Mouse (Mus musculus): Measurements from ENCODE around the gene Mon1a. TPM values are rescaled to one million over a fixed set of nuclear protein-coding genes. Genes with fewer than 3 reads are reported as not detected.

The Mon1a gene
- polyA plus RNA-seq, 1 experiment from 2014 or later, result 16.8 TPM

DNA sequence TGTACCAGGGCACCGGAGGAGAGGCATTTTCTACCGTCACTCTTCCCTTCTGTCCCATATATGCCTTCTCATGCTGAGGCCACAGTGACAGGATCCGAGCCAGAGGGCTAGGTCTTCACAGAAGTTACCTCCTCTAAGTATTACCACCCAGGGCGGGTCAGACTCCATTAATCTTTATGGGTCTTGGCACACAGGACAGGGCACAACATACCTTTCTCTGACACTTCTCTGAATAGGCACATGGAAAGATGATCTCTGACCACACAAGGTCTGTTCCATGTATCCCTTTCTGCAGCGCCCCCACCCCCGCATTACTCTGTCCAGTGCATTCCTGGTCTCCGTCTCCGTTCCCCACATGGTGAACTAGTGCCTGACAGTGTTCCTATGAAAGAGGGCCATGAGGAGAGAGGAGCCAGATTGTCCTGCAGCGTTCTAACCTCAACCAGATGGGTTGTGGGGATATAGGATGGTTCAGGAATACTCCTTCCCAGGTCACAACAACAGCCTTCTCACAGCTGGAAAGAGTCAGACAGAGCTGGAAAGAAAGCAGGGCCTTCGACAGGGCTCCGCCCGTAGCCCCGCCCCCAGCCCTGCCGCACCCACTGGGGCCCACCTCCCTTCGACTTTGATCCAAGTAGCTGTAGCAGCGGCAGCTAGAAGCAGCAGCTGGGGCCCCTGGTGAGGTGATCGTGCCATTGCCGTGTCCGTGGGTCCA is 18.5 kb downstream of the Mon1a start, which contains the start of gene Mst1r:
Mst1r (plus strand) TSS at position 622 of the 715 bp plus-strand sequence.
- peak; percentile 54; the same call in 1 of the 2 replicates for ATAC-seq (ENCODE audit: low FRiP score)
- Histone ChIP-seq H3K27ac (ENCODE audit: low read depth, low read length) (no peak within 1 kb of the TSS), H3K9ac (ENCODE audit: low read length) (peak within 1 kb of the TSS; percentile 62), H3K27me3 (ENCODE audit: control insufficient read depth, insufficient read depth, low read length) (peaks cover 3% of the 10 kb centered on the region; the same call in 1 of the 2 replicates), H3K4me2 (peak within 1 kb of the TSS; percentile 50), H3K9me3 (ENCODE audit: control insufficient read depth, low read length) (no peaks in the 10 kb centered on the region), H3K36me3 (ENCODE audit: control insufficient read depth, insufficient read depth, low read length) (no peaks in the 10 kb centered on the region), H3K4me3 (ENCODE audit: low read depth, low read length) (peak within 1 kb of the TSS; percentile 25), H3K4me1 (ENCODE audit: control insufficient read depth, insufficient read depth, low read length) (peaks cover 19% of the 10 kb centered on the region)
- DNase-seq (ENCODE audit: low spot score, missing footprints), result peak; percentile 94
- WGBS, result 22% methylated on average over 19 of the region's 19 CpGs

- H3K27me3 ChIP-seq (ENCODE audit: control insufficient read depth, insufficient read depth, low read length), result peaks cover under 1% of the 10 kb centered on the region; the same call in 1 of the 2 replicates
Measured at GRCm38 (mm10) chr9:107906967-107907800, 19.2 kb downstream of the Mon1a start.

GRCm38 (mm10) chr9:107907801-107908120 is 19.8 kb downstream of the Mon1a start:
- DNase-seq (ENCODE audit: low spot score, missing footprints) (no peak), ATAC-seq (ENCODE audit: low FRiP score) (no peak)
- no peak overlapping the region for H3K4me3 ChIP-seq (ENCODE audit: low read depth, low read length)
- WGBS, result 80% methylated on average over 14 of the region's 14 CpGs
- no peaks in the 10 kb centered on the region; the same call in 1 of the 2 replicates for H3K27me3 ChIP-seq (ENCODE audit: control insufficient read depth, insufficient read depth, low read length)
- no peak overlapping the region for H3K9ac ChIP-seq (ENCODE audit: low read length)
- H3K27ac ChIP-seq (ENCODE audit: low read depth, low read length), result no peak overlapping the region
- no peaks in the 10 kb centered on the region for H3K36me3 ChIP-seq (ENCODE audit: control insufficient read depth, insufficient read depth, low read length)
- no peaks in the 10 kb centered on the region for H3K9me3 ChIP-seq (ENCODE audit: control insufficient read depth, low read length)
- H3K4me1 ChIP-seq (ENCODE audit: control insufficient read depth, insufficient read depth, low read length), result peaks cover 19% of the 10 kb centered on the region
- no peak overlapping the region for H3K4me2 ChIP-seq

More at GRCm38 (mm10) chr9:107906967-107907800, 19.2 kb downstream of the Mon1a start:
- H3K4me2 ChIP-seq, result peak overlapping the region; percentile 50
- no peaks in the 10 kb centered on the region for H3K36me3 ChIP-seq (ENCODE audit: control insufficient read depth, insufficient read depth, low read length)
- no peaks in the 10 kb centered on the region for H3K9me3 ChIP-seq (ENCODE audit: control insufficient read depth, low read length)
- H3K4me3 ChIP-seq (ENCODE audit: low read depth, low read length), result peak overlapping the region; percentile 25
- WGBS, result 45% methylated on average over 31 of the region's 31 CpGs
- H3K4me1 ChIP-seq (ENCODE audit: control insufficient read depth, insufficient read depth, low read length), result peaks cover 19% of the 10 kb centered on the region
- H3K27ac ChIP-seq (ENCODE audit: low read depth, low read length), result no peak overlapping the region
- peak overlapping the region; percentile 62 for H3K9ac ChIP-seq (ENCODE audit: low read length)
- DNase-seq (ENCODE audit: low spot score, missing footprints), result peak; percentile 88
- 0 out of 2 replicates have a peak, but pooled peaks have one; percentile 6 for ATAC-seq (ENCODE audit: low FRiP score)

DNA sequence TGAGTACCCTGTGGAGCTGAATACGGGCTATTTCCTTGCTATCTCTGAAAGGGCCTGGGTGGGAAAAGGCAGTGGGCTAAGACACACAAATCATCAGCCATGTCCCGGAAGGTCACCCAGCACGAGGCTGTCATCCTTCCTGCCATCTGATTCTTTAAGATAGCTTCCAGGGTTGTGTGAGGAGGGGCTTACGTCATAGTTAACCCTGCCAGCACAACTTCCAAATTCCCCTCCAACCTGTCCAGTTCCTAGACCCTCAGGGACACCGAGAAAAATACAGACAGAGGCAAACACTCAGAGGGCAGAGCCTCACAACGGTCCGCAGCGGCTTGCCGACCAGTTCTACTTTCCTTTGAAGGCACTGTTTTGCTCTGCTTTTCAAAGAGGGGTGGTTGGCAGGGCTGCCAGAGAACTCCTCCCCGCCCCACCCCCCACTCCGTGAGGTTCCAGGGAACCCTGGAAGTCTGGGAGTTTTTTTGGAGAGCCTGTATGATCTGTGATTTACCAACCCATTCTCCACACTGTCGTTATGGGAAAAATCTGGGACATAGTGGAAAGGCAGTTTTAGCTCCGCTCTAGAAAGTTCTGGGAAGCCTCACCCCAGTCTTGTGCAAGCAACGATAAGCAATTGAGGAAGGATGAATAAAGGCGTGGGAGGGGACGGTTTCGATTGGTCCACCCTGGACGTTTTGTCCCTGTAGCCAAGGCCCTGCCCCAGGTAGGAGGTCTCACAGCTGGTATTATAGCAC is 20.6 kb downstream of the Mon1a start:
- WGBS, result 31% methylated on average over 18 of the region's 18 CpGs
- DNase-seq (ENCODE audit: low spot score, missing footprints), result no peak
- no peak overlapping the region for H3K4me3 ChIP-seq (ENCODE audit: low read depth, low read length)
- H3K27me3 ChIP-seq (ENCODE audit: control insufficient read depth, insufficient read depth, low read length), result no peaks in the 10 kb centered on the region; the same call in 1 of the 2 replicates
- no peak for ATAC-seq (ENCODE audit: low FRiP score)
- H3K4me1 ChIP-seq (ENCODE audit: control insufficient read depth, insufficient read depth, low read length), result peaks cover 19% of the 10 kb centered on the region
- no peak overlapping the region; the same call in 1 of the 2 replicates for H3K4me2 ChIP-seq
- 0 out of 2 replicates have a peak overlapping the region, but pooled peaks have one; percentile 12 for H3K9ac ChIP-seq (ENCODE audit: low read length)
- H3K9me3 ChIP-seq (ENCODE audit: control insufficient read depth, low read length), result no peaks in the 10 kb centered on the region
- H3K36me3 ChIP-seq (ENCODE audit: control insufficient read depth, insufficient read depth, low read length), result no peaks in the 10 kb centered on the region
- H3K27ac ChIP-seq (ENCODE audit: low read depth, low read length), result no peak overlapping the region

- H3K4me3 ChIP-seq (ENCODE audit: low read depth, low read length), result no peak overlapping the region
- H3K27me3 ChIP-seq (ENCODE audit: control insufficient read depth, insufficient read depth, low read length), result no peaks in the 10 kb centered on the region; the same call in 1 of the 2 replicates
- H3K4me2 ChIP-seq, result no peak overlapping the region
- DNase-seq (ENCODE audit: low spot score, missing footprints) (peak; percentile 10), ATAC-seq (ENCODE audit: low FRiP score) (no peak)
- peaks cover 19% of the 10 kb centered on the region for H3K4me1 ChIP-seq (ENCODE audit: control insufficient read depth, insufficient read depth, low read length)
- H3K27ac ChIP-seq (ENCODE audit: low read depth, low read length), result no peak overlapping the region
- no peaks in the 10 kb centered on the region for H3K9me3 ChIP-seq (ENCODE audit: control insufficient read depth, low read length)
- H3K9ac ChIP-seq (ENCODE audit: low read length), result no peak overlapping the region
- H3K36me3 ChIP-seq (ENCODE audit: control insufficient read depth, insufficient read depth, low read length), result no peaks in the 10 kb centered on the region
- 91% methylated on average over 15 of the region's 15 CpGs for WGBS
Measured at GRCm38 (mm10) chr9:107910025-107910769, 22.2 kb downstream of the Mon1a start.

GRCm38 (mm10) chr9:107914764-107915420 is 26.9 kb downstream of the Mon1a start:
- no peak for DNase-seq (ENCODE audit: low spot score, missing footprints)
- Histone ChIP-seq H3K4me1 (ENCODE audit: control insufficient read depth, insufficient read depth, low read length) (peaks cover 11% of the 10 kb centered on the region), H3K4me2 (no peak overlapping the region), H3K27ac (ENCODE audit: low read depth, low read length) (no peak overlapping the region), H3K9me3 (ENCODE audit: control insufficient read depth, low read length) (no peaks in the 10 kb centered on the region), H3K27me3 (ENCODE audit: control insufficient read depth, insufficient read depth, low read length) (no peaks in the 10 kb centered on the region), H3K9ac (ENCODE audit: low read length) (no peak overlapping the region), H3K4me3 (ENCODE audit: low read depth, low read length) (no peak overlapping the region), H3K36me3 (ENCODE audit: control insufficient read depth, insufficient read depth, low read length) (no peaks in the 10 kb centered on the region)
- ATAC-seq (ENCODE audit: low FRiP score), result no peak
- WGBS, result 83% methylated on average over 16 of the region's 16 CpGs

DNA sequence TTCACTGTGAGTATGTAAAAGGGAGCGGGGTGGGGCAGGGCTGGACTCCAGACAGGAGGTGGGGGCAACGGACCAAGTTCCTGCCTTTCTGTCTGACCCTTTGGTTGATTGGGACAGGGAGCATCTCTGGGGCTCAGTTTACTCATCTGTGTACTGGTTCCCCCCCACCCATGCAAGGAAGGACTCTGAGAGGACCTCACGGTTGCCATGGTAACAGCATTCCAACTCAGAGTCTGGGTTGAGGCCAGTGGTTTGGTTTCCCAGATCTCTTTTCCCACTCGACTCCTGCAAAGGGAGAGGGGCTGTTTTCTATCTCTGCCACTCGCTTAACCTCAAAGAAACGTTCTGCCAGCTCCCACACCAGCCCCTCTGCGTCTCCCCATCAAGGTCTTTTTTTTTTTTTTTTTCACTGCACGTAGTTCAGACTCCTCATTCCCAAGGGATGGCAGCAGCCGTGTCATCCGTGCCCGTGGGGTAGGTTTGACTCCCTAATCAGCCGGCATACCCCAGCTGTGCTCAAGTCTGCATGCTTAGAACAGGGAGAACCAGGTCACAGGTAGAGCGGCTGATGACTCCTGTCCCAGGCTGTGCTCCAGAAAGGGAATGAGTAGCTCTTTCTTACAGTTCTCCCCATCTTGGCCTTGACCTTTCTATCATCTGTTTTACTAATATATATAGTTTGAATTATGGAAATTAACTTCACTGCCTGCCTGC is 30.1 kb downstream of the Mon1a start:
- Histone ChIP-seq H3K4me1 (ENCODE audit: control insufficient read depth, insufficient read depth, low read length) (peaks cover 11% of the 10 kb centered on the region), H3K4me2 (no peak overlapping the region), H3K27ac (ENCODE audit: low read depth, low read length) (no peak overlapping the region), H3K9me3 (ENCODE audit: control insufficient read depth, low read length) (no peaks in the 10 kb centered on the region), H3K4me3 (ENCODE audit: low read depth, low read length) (no peak overlapping the region), H3K9ac (ENCODE audit: low read length) (no peak overlapping the region), H3K36me3 (ENCODE audit: control insufficient read depth, insufficient read depth, low read length) (no peaks in the 10 kb centered on the region), H3K27me3 (ENCODE audit: control insufficient read depth, insufficient read depth, low read length) (no peaks in the 10 kb centered on the region)
- ATAC-seq (ENCODE audit: low FRiP score) (peak; percentile 40; the same call in 1 of the 2 replicates), DNase-seq (ENCODE audit: low spot score, missing footprints) (no peak)
- 34% methylated on average over 13 of the region's 13 CpGs for WGBS

All from midbrain, embryonic 11.5 days (tissue).